Mouse (Mus musculus): ENCODE data around the gene Nup188.

- TF ChIP-seq CTCF (IDR thresholded peaks at IDR 0.05; ENCODE audit: extremely low read depth, insufficient read depth, low read length), result no peak
- no peak for TF ChIP-seq POLR2A (IDR thresholded peaks at IDR 0.05; ENCODE audit: extremely low read depth, insufficient read depth, low read length)
Measured at GRCm38 (mm10) chr2:30337179-30337578, 51.0 kb downstream of the Nup188 start.
